Mouse (Mus musculus): ENCODE measurements around the gene Hibadh. TPM values are rescaled to one million over a fixed set of nuclear protein-coding genes. Genes with fewer than 3 reads are reported as not detected.

The Hibadh gene
- polyA plus RNA-seq, 1 experiment from 2014 or later = 54.1 TPM

GRCm38 (mm10) chr6:52518704-52519103 is 121.5 kb downstream of the Hibadh start:
- Histone ChIP-seq H3K4me3 (ENCODE audit: low read depth, low read length) (no peak overlapping the region), H3K36me3 (ENCODE audit: insufficient read depth) (no peaks in the 10 kb centered on the region), H3K27ac (ENCODE audit: low read depth) (peak overlapping the region; percentile 61), H3K4me2 (no peak overlapping the region), H3K4me1 (ENCODE audit: insufficient read depth) (peaks cover 12% of the 10 kb centered on the region; the same call in 1 of the 2 replicates), H3K27me3 (ENCODE audit: insufficient read depth, low read length) (no peaks in the 10 kb centered on the region), H3K9me3 (ENCODE audit: low read depth, low read length) (no peaks in the 10 kb centered on the region), H3K9ac (no peak overlapping the region)
- WGBS = 30% methylated on average over 10 of the region's 10 CpGs
- DNase-seq (peak; percentile 89), ATAC-seq (ENCODE audit: insufficient read depth) (peak; percentile 99)
- TF ChIP-seq CTCF (IDR thresholded peaks at IDR 0.05; ENCODE audit: low read depth) = no peak

- Histone ChIP-seq H3K4me2 (no peak overlapping the region), H3K27me3 (ENCODE audit: insufficient read depth, low read length) (no peaks in the 10 kb centered on the region), H3K4me3 (ENCODE audit: low read depth, low read length) (no peak overlapping the region), H3K9ac (no peak overlapping the region), H3K36me3 (ENCODE audit: insufficient read depth) (no peaks in the 10 kb centered on the region), H3K27ac (ENCODE audit: low read depth) (no peak overlapping the region), H3K9me3 (ENCODE audit: low read depth, low read length) (no peaks in the 10 kb centered on the region), H3K4me1 (ENCODE audit: insufficient read depth) (peaks cover 8% of the 10 kb centered on the region; the same call in 1 of the 2 replicates)
- no peak for DNase-seq
- TF ChIP-seq CTCF (IDR thresholded peaks at IDR 0.05; ENCODE audit: low read depth) = no peak
- 85% methylated on average over 5 of the region's 5 CpGs for WGBS
- no peak for ATAC-seq (ENCODE audit: insufficient read depth)
Measured at GRCm38 (mm10) chr6:52517272-52517671, 122.9 kb downstream of the Hibadh start.

GRCm38 (mm10) chr6:52513876-52514405 is 126.2 kb downstream of the Hibadh start:
- Histone ChIP-seq H3K9ac (no peak overlapping the region), H3K27me3 (ENCODE audit: insufficient read depth, low read length) (no peaks in the 10 kb centered on the region), H3K9me3 (ENCODE audit: low read depth, low read length) (no peaks in the 10 kb centered on the region), H3K4me3 (ENCODE audit: low read depth, low read length) (no peak overlapping the region), H3K27ac (ENCODE audit: low read depth) (no peak overlapping the region), H3K36me3 (ENCODE audit: insufficient read depth) (no peaks in the 10 kb centered on the region), H3K4me1 (ENCODE audit: insufficient read depth) (0 out of 2 replicates have a peak, but pooled peaks cover 3% of the 10 kb centered on the region), H3K4me2 (no peak overlapping the region)
- 37% methylated on average over 4 of the region's 4 CpGs for WGBS
- ATAC-seq (ENCODE audit: insufficient read depth) (no peak), DNase-seq (no peak)
- TF ChIP-seq CTCF (IDR thresholded peaks at IDR 0.05; ENCODE audit: low read depth) = no peak

GRCm38 (mm10) chr6:52508789-52509188 is 131.4 kb downstream of the Hibadh start:
- no peak overlapping the region for H3K4me3 ChIP-seq (ENCODE audit: low read depth, low read length)
- no peak for TF ChIP-seq CTCF (IDR thresholded peaks at IDR 0.05; ENCODE audit: low read depth)
- no peaks in the 10 kb centered on the region for H3K9me3 ChIP-seq (ENCODE audit: low read depth, low read length)
- H3K9ac ChIP-seq = no peak overlapping the region
- H3K36me3 ChIP-seq (ENCODE audit: insufficient read depth) = no peaks in the 10 kb centered on the region
- ATAC-seq (ENCODE audit: insufficient read depth) (no peak), DNase-seq (no peak)
- H3K27ac ChIP-seq (ENCODE audit: low read depth) = no peak overlapping the region
- H3K4me1 ChIP-seq (ENCODE audit: insufficient read depth) = no peaks in the 10 kb centered on the region
- H3K27me3 ChIP-seq (ENCODE audit: insufficient read depth, low read length) = no peaks in the 10 kb centered on the region
- no peak overlapping the region for H3K4me2 ChIP-seq
- 89% methylated on average over 3 of the region's 3 CpGs for WGBS

GRCm38 (mm10) chr6:52507946-52508345 is 132.2 kb downstream of the Hibadh start:
- Histone ChIP-seq H3K4me2 (no peak overlapping the region), H3K36me3 (ENCODE audit: insufficient read depth) (no peaks in the 10 kb centered on the region), H3K27ac (ENCODE audit: low read depth) (no peak overlapping the region), H3K9me3 (ENCODE audit: low read depth, low read length) (no peaks in the 10 kb centered on the region), H3K27me3 (ENCODE audit: insufficient read depth, low read length) (no peaks in the 10 kb centered on the region), H3K4me3 (ENCODE audit: low read depth, low read length) (no peak overlapping the region), H3K9ac (no peak overlapping the region), H3K4me1 (ENCODE audit: insufficient read depth) (no peaks in the 10 kb centered on the region)
- no peak for TF ChIP-seq CTCF (IDR thresholded peaks at IDR 0.05; ENCODE audit: low read depth)
- WGBS = 75% methylated on average over 7 of the region's 7 CpGs
- ATAC-seq (ENCODE audit: insufficient read depth) (no peak), DNase-seq (no peak)

- Histone ChIP-seq H3K27me3 (ENCODE audit: insufficient read depth, low read length) (no peaks in the 10 kb centered on the region), H3K4me2 (no peak overlapping the region), H3K27ac (ENCODE audit: low read depth) (no peak overlapping the region), H3K4me1 (ENCODE audit: insufficient read depth) (no peaks in the 10 kb centered on the region), H3K36me3 (ENCODE audit: insufficient read depth) (no peaks in the 10 kb centered on the region), H3K4me3 (ENCODE audit: low read depth, low read length) (no peak overlapping the region), H3K9ac (no peak overlapping the region), H3K9me3 (ENCODE audit: low read depth, low read length) (no peaks in the 10 kb centered on the region)
- no peak for TF ChIP-seq CTCF (IDR thresholded peaks at IDR 0.05; ENCODE audit: low read depth)
- 46% methylated on average over 5 of the region's 5 CpGs for WGBS
- DNase-seq = peak; percentile 71
- ATAC-seq (ENCODE audit: insufficient read depth) = no peak
Measured at GRCm38 (mm10) chr6:52507171-52507570, 133.0 kb downstream of the Hibadh start.

GRCm38 (mm10) chr6:52505777-52506755 is 134.1 kb downstream of the Hibadh start:
- Histone ChIP-seq H3K4me1 (ENCODE audit: insufficient read depth) (no peaks in the 10 kb centered on the region), H3K9ac (no peak overlapping the region), H3K27ac (ENCODE audit: low read depth) (no peak overlapping the region), H3K4me2 (no peak overlapping the region), H3K9me3 (ENCODE audit: low read depth, low read length) (no peaks in the 10 kb centered on the region), H3K4me3 (ENCODE audit: low read depth, low read length) (no peak overlapping the region), H3K27me3 (ENCODE audit: insufficient read depth, low read length) (no peaks in the 10 kb centered on the region), H3K36me3 (ENCODE audit: insufficient read depth) (no peaks in the 10 kb centered on the region)
- no peak for DNase-seq
- WGBS = 88% methylated on average over 9 of the region's 9 CpGs
- no peak for ATAC-seq (ENCODE audit: insufficient read depth)
- TF ChIP-seq CTCF (IDR thresholded peaks at IDR 0.05; ENCODE audit: low read depth) = no peak

Measured in lung, embryonic 14.5 days (tissue).